Mouse (Mus musculus): ENCODE measurements around the gene Adarb2. TPM values are rescaled to one million over a fixed set of nuclear protein-coding genes. Genes with fewer than 3 reads are reported as not detected.

Gene Adarb2
- polyA plus RNA-seq, 1 experiment, result not detected

- no peak overlapping the region for H3K27ac ChIP-seq (ENCODE audit: control insufficient read depth, insufficient read depth, low read depth, low read length, poor library complexity)
- 88% methylated on average over 7 of the region's 7 CpGs for WGBS
- no peak overlapping the region for H3K4me3 ChIP-seq (replicated peaks; ENCODE audit: control insufficient read depth, low read depth, low read length)
- H3K4me1 ChIP-seq (ENCODE audit: control insufficient read depth, insufficient read depth, low read length), result no peaks in the 10 kb centered on the region
- TF ChIP-seq CTCF (IDR thresholded peaks at IDR 0.05; ENCODE audit: control insufficient read depth, insufficient read depth, low read length), result no peak
- no peak for TF ChIP-seq POLR2A (IDR thresholded peaks at IDR 0.05; ENCODE audit: borderline replicate concordance, control insufficient read depth, low read depth, low read length)
Measured at GRCm38 (mm10) chr13:8347147-8347546, 144.5 kb downstream of the Adarb2 start.

GRCm38 (mm10) chr13:8352341-8352740 lies 149.7 kb downstream of the Adarb2 start:
- Histone ChIP-seq H3K27ac (ENCODE audit: control insufficient read depth, insufficient read depth, low read depth, low read length, poor library complexity) (no peak overlapping the region), H3K4me3 (replicated peaks; ENCODE audit: control insufficient read depth, low read depth, low read length) (no peak overlapping the region), H3K4me1 (ENCODE audit: control insufficient read depth, insufficient read depth, low read length) (no peaks in the 10 kb centered on the region)
- TF ChIP-seq POLR2A (IDR thresholded peaks at IDR 0.05; ENCODE audit: borderline replicate concordance, control insufficient read depth, low read depth, low read length), result no peak
- TF ChIP-seq CTCF (IDR thresholded peaks at IDR 0.05; ENCODE audit: control insufficient read depth, insufficient read depth, low read length), result no peak

- TF ChIP-seq POLR2A (IDR thresholded peaks at IDR 0.05; ENCODE audit: borderline replicate concordance, control insufficient read depth, low read depth, low read length), result no peak
- TF ChIP-seq CTCF (IDR thresholded peaks at IDR 0.05; ENCODE audit: control insufficient read depth, insufficient read depth, low read length), result no peak
- no peaks in the 10 kb centered on the region for H3K4me1 ChIP-seq (ENCODE audit: control insufficient read depth, insufficient read depth, low read length)
- H3K27ac ChIP-seq (ENCODE audit: control insufficient read depth, insufficient read depth, low read depth, low read length, poor library complexity), result no peak overlapping the region
- H3K4me3 ChIP-seq (replicated peaks; ENCODE audit: control insufficient read depth, low read depth, low read length), result no peak overlapping the region
Measured at GRCm38 (mm10) chr13:8352952-8353351, 150.3 kb downstream of the Adarb2 start.

- Histone ChIP-seq H3K4me3 (replicated peaks; ENCODE audit: control insufficient read depth, low read depth, low read length) (no peak overlapping the region), H3K4me1 (ENCODE audit: control insufficient read depth, insufficient read depth, low read length) (no peaks in the 10 kb centered on the region), H3K27ac (ENCODE audit: control insufficient read depth, insufficient read depth, low read depth, low read length, poor library complexity) (no peak overlapping the region)
- TF ChIP-seq POLR2A (IDR thresholded peaks at IDR 0.05; ENCODE audit: borderline replicate concordance, control insufficient read depth, low read depth, low read length) (no peak), CTCF (IDR thresholded peaks at IDR 0.05; ENCODE audit: control insufficient read depth, insufficient read depth, low read length) (no peak)
- 72% methylated on average over 1 of the region's 1 CpGs for WGBS
Measured at GRCm38 (mm10) chr13:8365523-8365922, 162.9 kb downstream of the Adarb2 start.

- WGBS, result 78% methylated on average over 4 of the region's 4 CpGs
- TF ChIP-seq POLR2A (IDR thresholded peaks at IDR 0.05; ENCODE audit: borderline replicate concordance, control insufficient read depth, low read depth, low read length), result no peak
Measured at GRCm38 (mm10) chr13:8366087-8366486, 163.4 kb downstream of the Adarb2 start.

GRCm38 (mm10) chr13:8369868-8370387 lies 167.3 kb downstream of the Adarb2 start:
- Histone ChIP-seq H3K27ac (ENCODE audit: control insufficient read depth, insufficient read depth, low read depth, low read length, poor library complexity) (no peak overlapping the region), H3K4me1 (ENCODE audit: control insufficient read depth, insufficient read depth, low read length) (no peaks in the 10 kb centered on the region), H3K4me3 (replicated peaks; ENCODE audit: control insufficient read depth, low read depth, low read length) (no peak overlapping the region)
- TF ChIP-seq POLR2A (IDR thresholded peaks at IDR 0.05; ENCODE audit: borderline replicate concordance, control insufficient read depth, low read depth, low read length) (no peak), CTCF (IDR thresholded peaks at IDR 0.05; ENCODE audit: control insufficient read depth, insufficient read depth, low read length) (no peak)
- WGBS, result 81% methylated on average over 7 of the region's 7 CpGs

More at GRCm38 (mm10) chr13:8366087-8366486, 163.4 kb downstream of the Adarb2 start:
- Histone ChIP-seq H3K27ac (ENCODE audit: control insufficient read depth, insufficient read depth, low read depth, low read length, poor library complexity) (no peak overlapping the region), H3K4me1 (ENCODE audit: control insufficient read depth, insufficient read depth, low read length) (no peaks in the 10 kb centered on the region), H3K4me3 (replicated peaks; ENCODE audit: control insufficient read depth, low read depth, low read length) (no peak overlapping the region)

GRCm38 (mm10) chr13:8388541-8388940 lies 185.9 kb downstream of the Adarb2 start:
- TF ChIP-seq CTCF (IDR thresholded peaks at IDR 0.05; ENCODE audit: control insufficient read depth, insufficient read depth, low read length), result no peak
- no peak for TF ChIP-seq POLR2A (IDR thresholded peaks at IDR 0.05; ENCODE audit: borderline replicate concordance, control insufficient read depth, low read depth, low read length)
- Histone ChIP-seq H3K4me3 (replicated peaks; ENCODE audit: control insufficient read depth, low read depth, low read length) (no peak overlapping the region), H3K4me1 (ENCODE audit: control insufficient read depth, insufficient read depth, low read length) (no peaks in the 10 kb centered on the region), H3K27ac (ENCODE audit: control insufficient read depth, insufficient read depth, low read depth, low read length, poor library complexity) (no peak overlapping the region)
- WGBS, result 43% methylated on average over 1 of the region's 1 CpGs

GRCm38 (mm10) chr13:8400265-8401041 lies 197.8 kb downstream of the Adarb2 start:
- 15% methylated on average over 4 of the region's 4 CpGs for WGBS
- no peak for TF ChIP-seq POLR2A (IDR thresholded peaks at IDR 0.05; ENCODE audit: borderline replicate concordance, control insufficient read depth, low read depth, low read length)
- TF ChIP-seq CTCF (IDR thresholded peaks at IDR 0.05; ENCODE audit: control insufficient read depth, insufficient read depth, low read length), result no peak
- H3K4me1 ChIP-seq (ENCODE audit: control insufficient read depth, insufficient read depth, low read length), result no peaks in the 10 kb centered on the region
- no peak overlapping the region for H3K4me3 ChIP-seq (replicated peaks; ENCODE audit: control insufficient read depth, low read depth, low read length)
- no peak overlapping the region for H3K27ac ChIP-seq (ENCODE audit: control insufficient read depth, insufficient read depth, low read depth, low read length, poor library complexity)
